Mouse (Mus musculus) bone marrow macrophage, adult 2 months (primary cell): ENCODE results near the gene Oas3.

Source experiments
- CTCF ChIP-seq: IDR thresholded peaks from 2 replicates; pipeline ENCODE4 v1.5.1; 2012; ENCODE audit warnings: low read depth, mild to moderate bottlenecking, low read length, moderate library complexity
- POLR2A ChIP-seq: IDR thresholded peaks from 2 replicates; pipeline ENCODE4 v1.6.1; 2012; ENCODE audit warnings: mild to moderate bottlenecking, low read depth, low read length, borderline replicate concordance

GRCm38 (mm10) chr5:120725811-120726455 lies 51.5 kb downstream of the Oas3 start:
- TF ChIP-seq CTCF = no peak
- TF ChIP-seq POLR2A = no peak
